ENCODE assay signal across 7 mouse cellular contexts in genomic region chr13:111807105-111807595, GRCm38 (mm10). TPM values are rescaled to one million over a fixed set of nuclear protein-coding genes. Genes with fewer than 3 reads are reported as not detected.
DNase-seq lines count a peak whose midpoint lies in the region; ATAC-seq lines count a peak whose summit lies in the region.

No protein-coding gene starts in this region.

- no peak for ATAC-seq in hindbrain, embryonic 12.5 days (ENCODE audit: low FRiP score)
- ATAC-seq in megakaryocyte progenitor cell, adult 5-6 weeks (replicated peaks; ENCODE audit: poor library complexity), result peak; percentile 27

- DNase-seq in spleen, adult 12 weeks (ENCODE audit: low spot score), result peak; percentile 28
- no peak for DNase-seq in spleen, postnatal 4 days (ENCODE audit: low spot score in 2 of 2)
- DNase-seq in embryo, embryonic 9.5 days (ENCODE audit: extremely low spot score), result peak; percentile 45
- no peak for DNase-seq in urinary bladder, postnatal 10 days (ENCODE audit: low spot score)
- DNase-seq in frontal cortex, postnatal 25 days (ENCODE audit: low spot score in 2 of 2), result no peak

- H3K27ac ChIP-seq in hindbrain, embryonic 12.5 days, result no peak overlapping the region

- H3K36me3 ChIP-seq in hindbrain, embryonic 12.5 days, result no peaks in the 10 kb centered on the region

- peak overlapping the region; percentile 87 for H3K4me2 ChIP-seq in hindbrain, embryonic 12.5 days (replicated peaks)

- WGBS in hindbrain, embryonic 12.5 days, result 1% methylated on average over 11 of the region's 11 CpGs

- H3K27me3 ChIP-seq in hindbrain, embryonic 12.5 days, result peaks cover 5% of the 10 kb centered on the region; the same call in 1 of the 2 replicates

- H3K9me3 ChIP-seq in hindbrain, embryonic 12.5 days (replicated peaks), result no peaks in the 10 kb centered on the region

- peaks cover 34% of the 10 kb centered on the region for H3K4me1 ChIP-seq in hindbrain, embryonic 12.5 days

- H3K4me3 ChIP-seq in hindbrain, embryonic 12.5 days, result peak overlapping the region; percentile 95

- H3K9ac ChIP-seq in hindbrain, embryonic 12.5 days, result peak overlapping the region; percentile 95

RNA-seq across cellular contexts. Expression of gene Map3k1, which starts 1.6 kb away (rescaled TPM):
- 14.3 and 15.6 TPM in 2 replicates for polyA plus RNA-seq in hindbrain, embryonic 12.5 days (2016; fragmentation: Nextera tagmentation; extraction: Ambion mirVana)
- total RNA-seq in megakaryocyte progenitor cell, adult 5-6 weeks (2015), result 26.7 and 32.2 TPM in 2 replicates
- total RNA-seq in megakaryocyte progenitor cell, adult 5-6 weeks (2017), result 26.2 and 33.4 TPM in 2 replicates

Comparison
In these comparisons a context has a peak if more than half of its experiments do, and no peak if none do; other contexts are left out.
1. DNase-seq: peak in spleen, adult 12 weeks (single experiment) and embryo, embryonic 9.5 days (single experiment); none in spleen, postnatal 4 days (0 of 2), urinary bladder, postnatal 10 days (single experiment) and frontal cortex, postnatal 25 days (0 of 2).